Mouse (Mus musculus) brain, embryonic 14.5 days (tissue): ENCODE results near the gene Olfr342.

ENCODE experiments used
- CTCF ChIP-seq: fragments of 200-500 bp; IDR thresholded peaks from 2 replicates; pipeline ENCODE4 v1.5.1; 2012; ENCODE audit warnings: inconsistent platforms, mild to moderate bottlenecking, moderate library complexity, borderline replicate concordance; ENCODE audit not compliant: insufficient read depth, insufficient read length; ENCODE audit errors: extremely low read depth
- POLR2A ChIP-seq: fragments of 200-500 bp; IDR thresholded peaks from 2 replicates; pipeline ENCODE4 v1.6.1; 2012; ENCODE audit warnings: mild to moderate bottlenecking, inconsistent platforms, borderline replicate concordance; ENCODE audit not compliant: poor library complexity, insufficient read depth, insufficient read length, severe bottlenecking; ENCODE audit errors: extremely low read depth

- TF ChIP-seq POLR2A (no peak), CTCF (no peak)
Measured at GRCm38 (mm10) chr2:36565156-36565555, 40.4 kb downstream of the Olfr342 start.
